Mouse (Mus musculus) cerebellum, adult 9-10 months (tissue): Measurements from ENCODE around the gene Dbn1.
A peak's percentile ranks its signal among the peaks of the same experiment; 100 is the strongest.

Experiments
- DNase-seq: peaks from one replicate; pipeline ENCODE4 v3.0.0; 2022

Dbn1 gene

DNA sequence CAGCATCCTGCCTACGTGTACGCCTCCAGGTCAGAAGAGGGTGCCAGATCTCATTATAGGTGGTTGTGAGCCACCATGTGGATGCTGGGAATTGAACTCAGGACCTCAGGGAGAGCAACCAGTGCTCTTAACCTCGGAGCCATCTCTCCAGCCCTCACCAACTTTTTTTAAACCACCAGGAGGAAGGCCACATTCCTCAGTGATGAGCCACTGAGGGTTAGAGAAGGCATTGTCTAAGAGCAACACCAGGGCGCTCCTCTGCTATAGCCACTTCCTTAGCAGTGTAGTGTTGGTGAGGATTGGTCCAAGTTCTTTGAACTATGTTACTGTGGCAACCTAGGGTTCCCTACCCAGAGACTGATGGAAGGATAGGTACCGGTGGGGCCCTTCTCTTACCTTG lies 12.2 kb downstream of the Dbn1 start:
- DNase-seq = no peak

DNA sequence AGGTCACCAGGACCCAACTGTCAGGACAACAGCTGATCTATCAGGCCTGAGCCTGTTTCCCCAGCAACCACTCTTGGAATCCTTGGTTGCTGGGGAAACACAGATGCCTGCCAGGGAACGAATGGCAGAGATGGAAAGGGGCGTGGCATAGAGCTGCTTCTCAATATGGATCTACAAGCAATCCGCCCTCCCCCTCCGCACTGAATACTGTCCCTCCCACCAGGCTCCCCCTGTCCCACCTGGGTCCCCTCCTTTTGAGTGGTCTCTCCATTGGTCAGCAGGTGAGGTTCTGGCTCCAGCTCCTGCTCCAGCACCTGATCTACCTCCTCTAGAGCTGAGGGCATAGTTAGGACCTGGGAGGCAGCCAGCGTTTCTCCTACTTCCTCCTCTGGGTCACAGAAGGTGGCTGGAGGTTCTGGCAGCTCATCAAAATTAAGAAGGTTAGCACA lies 13.3 kb downstream of the Dbn1 start:
- peak; percentile 54 for DNase-seq

DNA sequence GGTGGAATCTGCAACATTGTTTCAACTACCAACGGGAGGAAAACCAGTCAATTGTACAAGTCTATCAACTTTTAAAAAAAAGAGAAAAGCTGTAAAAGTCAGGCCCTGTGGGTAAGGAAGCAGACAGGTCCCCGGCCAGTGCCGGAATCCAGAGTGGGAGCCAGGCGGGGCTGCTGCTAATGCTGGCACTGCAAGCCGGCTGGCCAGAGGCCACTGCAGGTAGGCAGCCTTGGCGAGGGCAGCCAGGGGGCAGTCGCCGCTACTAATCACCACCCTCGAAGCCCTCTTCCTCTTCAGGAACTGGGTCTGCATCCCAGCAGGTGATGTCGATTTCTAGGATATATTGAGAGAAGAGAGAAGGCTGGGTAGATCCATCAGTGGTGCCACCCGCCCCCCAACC lies 13.9 kb downstream of the Dbn1 start:
- DNase-seq = no peak

DNA sequence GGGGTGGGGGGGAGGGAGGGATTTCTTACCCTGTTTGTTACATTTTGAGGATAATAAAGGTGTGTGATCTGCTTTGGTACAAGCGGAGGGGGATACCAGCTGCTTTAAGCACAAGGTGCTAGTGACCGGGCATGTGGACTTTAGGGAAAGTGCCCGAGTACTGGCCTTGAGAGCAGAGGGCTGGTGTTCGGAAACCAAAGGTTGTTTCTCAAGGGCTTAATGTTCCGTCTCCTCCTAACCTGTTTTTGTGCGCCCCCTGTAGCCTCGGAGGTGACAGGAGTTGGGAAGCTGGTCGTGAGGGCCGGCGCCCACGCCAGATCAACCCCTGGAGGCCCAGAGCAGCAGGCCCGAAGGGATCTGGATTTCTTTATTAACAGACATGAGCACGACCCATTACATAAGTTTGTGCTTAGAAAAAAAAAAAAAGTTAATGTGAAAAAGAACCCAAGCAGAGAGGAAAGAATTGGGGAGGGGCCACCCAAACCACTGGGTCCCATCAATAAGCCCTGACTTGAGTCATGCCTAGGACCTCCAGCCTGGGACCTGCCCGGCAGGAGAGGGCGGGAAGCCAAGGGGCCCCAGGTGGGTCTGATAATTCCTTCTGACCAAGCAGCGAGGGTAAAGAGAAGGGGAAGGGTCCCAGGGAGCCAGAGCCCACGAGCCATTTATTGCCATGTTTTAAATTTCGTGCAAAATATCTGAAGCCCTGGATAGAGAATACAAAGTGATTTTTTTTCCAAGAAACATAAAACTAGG lies 14.7 kb downstream of the Dbn1 start:
- no peak for DNase-seq

DNA sequence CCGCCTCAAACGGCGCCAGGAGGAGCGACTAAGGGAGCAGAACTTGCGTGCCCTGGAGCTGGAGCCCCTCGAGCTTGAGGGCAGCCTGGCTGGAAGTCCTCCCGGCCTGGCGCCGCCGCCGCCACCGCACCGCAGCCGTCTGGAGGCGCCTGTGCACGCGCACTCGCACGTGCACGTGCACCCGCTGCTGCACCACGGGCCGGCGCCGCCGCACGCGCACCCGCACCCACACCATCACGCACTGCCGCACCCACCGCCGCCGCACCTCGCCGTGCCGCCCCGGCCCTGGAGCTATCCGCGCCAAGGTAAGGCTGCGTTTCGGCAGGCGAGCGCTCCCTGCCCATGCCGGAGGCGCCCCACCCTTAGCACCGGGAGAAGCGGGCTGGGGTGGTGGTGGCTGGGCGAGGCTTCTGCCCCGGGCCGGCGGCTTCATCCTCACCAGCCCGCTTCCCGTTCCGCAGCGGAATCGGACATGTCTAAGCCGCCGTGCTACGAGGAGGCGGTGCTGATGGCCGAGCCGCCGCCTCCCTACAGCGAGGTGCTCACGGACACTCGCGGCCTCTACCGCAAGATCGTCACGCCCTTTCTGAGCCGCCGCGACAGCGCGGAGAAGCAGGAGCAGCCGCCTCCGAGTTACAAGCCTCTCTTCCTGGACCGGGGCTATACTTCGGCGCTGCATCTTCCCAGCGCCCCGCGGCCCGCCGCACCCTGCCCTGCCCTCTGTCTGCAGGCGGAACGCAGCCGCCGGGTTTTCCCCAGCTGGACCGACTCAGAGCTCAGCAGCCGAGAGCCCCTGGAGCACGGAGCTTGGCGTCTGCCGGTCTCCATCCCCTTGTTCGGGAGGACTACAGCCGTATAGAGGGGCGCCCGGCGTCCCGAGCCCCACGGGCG lies 15.5 kb downstream of the Dbn1 start:
- DNase-seq = peak; percentile 62

DNA sequence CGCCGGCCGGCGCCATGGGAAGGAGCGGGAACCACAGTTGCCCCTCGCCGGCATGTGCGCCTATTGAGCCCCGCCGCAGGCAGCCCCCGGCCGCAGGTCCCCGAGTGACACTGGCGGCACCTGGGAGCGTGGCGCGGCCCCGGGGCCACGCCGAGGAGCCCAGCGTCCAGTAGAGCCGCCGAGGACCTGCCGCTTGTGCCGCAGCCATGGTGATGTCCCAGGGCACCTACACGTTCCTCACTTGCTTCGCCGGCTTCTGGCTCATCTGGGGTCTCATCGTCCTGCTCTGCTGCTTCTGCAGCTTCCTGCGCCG lies 16.1 kb downstream of the Dbn1 start:
- DNase-seq = no peak

DNA sequence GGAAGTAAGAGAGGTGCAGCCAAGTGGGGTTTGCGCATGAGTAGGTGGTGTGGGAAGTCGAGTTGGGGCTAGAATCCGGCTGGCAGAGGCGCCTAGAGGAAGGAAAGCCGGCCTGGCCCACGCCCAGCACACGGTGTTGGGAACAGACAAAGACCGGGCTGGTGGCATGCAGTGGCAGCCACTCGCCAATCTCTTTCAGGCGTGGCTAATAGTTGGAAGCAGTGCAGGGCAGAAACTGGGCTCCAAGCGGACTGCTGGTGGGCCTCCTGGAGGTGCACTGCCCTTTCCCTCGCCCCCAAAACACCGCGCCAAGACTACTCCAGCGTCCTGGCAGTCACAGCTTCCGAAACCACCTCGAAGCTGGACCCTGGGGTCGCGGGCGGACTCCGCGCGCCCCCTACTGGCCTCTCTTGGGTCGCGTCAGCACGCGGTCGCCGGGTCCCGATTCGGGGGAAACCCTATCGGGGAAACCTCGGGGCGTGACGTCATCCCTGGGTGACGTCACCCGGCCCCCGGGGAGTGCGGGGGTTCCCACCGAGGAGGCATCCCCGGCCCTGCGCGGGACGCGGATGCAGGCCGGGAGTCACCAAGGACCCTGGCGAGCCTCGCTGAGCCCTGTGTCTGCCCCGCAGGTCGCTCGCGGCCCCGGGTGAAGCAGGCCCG lies 16.6 kb downstream of the Dbn1 start:
- DNase-seq = peak; percentile 81

DNA sequence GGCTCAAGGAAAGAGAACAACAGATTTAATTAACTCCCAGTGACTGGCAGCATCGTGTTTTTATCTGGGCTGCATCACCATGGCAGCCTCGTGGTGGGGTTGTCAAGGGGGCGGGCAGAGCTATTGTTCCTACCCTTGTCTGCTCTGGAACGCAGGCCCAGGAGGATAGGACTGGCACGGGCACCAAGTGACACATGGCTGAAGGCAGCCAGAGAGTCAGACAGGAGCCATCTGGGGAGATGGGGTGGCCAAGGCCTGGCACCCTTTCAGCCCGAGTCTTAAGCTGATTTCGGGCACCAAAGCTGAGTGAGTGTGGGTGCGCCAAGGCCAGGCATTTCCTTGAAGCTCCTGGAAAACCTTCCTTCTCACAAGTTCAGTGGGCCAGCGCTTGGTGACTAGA lies 17.5 kb downstream of the Dbn1 start:
- peak; percentile 91 for DNase-seq

DNA sequence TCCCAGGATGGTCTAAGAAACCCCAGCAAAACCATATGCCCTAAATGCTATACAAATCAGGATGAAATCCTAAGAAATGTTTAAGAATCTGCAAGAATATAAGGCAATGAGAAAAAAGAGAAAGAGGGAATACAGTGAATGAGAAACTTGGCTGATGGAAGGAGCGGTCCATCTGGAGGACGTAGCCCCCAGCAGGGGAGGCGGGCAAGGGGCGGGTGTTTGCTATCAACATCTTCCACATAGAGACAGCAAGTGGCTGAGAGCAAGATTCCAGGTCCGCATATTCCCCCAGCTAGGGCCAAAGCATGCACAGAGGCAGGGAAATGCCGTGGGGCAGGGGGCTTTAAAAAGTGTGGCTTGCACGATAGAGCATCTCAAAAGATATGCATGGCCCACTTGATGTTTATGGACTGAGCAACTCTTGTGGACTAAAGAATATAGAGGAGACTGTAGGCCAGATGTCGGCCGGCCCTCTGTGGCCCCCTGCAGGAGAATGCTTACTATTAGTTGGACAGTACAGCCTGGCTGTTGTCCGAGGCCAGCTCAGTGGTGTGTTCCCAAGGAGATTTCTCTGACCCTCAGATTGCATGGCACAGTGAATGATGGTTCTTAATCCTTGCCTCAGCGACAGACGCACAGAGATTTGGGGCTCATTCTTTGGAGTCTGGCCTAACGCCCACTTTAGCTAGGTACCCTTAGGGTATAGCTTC lies 18.9 kb downstream of the Dbn1 start:
- DNase-seq = no peak

DNA sequence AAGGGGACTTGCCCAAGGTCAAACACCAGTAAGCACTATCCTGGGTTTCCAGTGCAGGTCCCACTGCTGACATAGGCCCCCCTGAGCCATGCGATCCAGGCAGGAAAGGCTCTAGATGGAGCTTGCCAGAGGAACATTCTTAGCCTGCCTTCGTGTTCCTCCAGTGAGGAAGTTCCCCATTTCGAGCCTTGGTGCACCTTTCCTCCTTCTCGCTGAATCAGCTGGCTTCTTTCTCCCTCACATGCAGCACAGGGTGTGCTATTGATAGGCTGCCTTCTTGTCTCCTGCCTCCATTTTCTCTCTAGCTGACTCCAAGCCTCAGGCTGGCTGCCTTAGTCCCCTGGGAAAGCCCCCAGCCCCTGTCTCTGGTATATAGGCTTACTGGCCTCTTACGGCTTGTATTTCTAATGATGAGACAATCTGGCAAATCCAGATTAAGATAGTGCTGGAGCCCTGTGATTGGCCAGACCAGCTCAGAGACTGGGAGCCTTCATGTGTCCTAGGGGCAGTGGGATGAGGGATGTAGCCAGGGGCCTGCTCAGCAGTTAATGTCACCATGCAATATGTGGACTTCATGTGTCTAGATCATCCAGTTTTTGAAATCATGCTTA lies 22.0 kb downstream of the Dbn1 start:
- no peak for DNase-seq

DNA sequence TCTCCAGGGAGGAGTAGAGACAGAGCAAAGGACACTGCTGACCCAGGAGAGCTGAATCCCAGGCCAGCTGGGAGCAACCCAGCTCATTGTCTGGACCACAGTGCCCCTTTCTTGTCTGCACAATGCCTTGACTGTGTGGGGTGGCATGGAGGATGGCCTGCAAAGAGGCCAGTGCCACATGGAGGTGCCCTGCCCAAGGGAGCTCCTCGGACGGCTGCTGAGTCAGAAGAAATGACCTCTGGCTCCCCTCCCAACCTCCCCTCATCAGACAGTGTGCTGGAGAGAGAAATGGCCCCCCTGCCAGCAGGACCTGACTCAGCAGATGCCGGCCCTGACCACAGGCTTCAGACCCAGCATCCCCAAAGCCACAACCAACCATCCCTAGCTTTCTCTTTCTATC lies 22.7 kb downstream of the Dbn1 start:
- DNase-seq = no peak

DNA sequence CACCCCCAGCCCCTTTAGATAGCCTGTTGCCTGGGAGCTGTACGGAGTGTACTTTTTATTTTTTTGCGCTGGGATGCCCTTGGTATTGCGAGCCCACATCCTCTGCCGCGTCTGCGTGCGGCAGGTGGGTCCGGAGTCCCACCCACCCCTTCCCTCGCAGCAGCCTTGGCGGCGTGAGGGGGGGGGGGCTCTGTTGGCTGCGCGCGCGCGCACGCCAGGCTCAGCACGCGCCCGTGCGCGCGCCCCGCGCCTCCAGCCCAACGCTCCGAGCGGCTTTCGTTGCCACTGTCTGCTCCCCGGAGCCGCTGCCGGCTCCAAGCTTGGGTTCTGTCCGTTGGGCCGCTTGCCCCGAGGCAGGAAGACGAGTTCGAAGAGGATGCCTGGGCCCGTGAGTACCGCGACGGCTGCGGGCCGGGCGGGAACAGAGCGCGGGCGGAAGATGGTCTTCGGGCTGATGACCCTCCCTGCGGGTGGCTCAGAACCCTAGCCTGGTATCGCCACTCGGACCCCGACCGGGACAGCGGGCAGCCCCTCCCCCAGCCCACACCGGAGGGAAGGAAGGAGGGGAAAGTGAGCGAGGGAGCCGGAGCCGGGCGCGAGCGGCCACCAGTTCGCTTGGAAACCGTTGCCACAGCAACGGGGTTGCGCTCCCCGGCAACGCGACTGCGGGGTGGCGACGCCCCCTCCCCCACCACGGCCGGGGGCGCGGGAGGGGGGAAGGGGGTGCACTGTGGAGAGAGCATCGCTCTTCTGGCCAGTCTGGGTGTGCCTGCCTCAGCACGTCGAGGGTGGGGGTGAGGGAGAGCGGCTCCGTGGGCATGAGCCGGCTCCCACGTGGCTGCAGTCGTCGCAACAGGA lies 23.7 kb downstream of the Dbn1 start, which contains the start of gene Prr7:
TSS of gene Prr7 (plus strand) at position 241 of the 858 bp plus-strand sequence.
- no peak for DNase-seq

DNA sequence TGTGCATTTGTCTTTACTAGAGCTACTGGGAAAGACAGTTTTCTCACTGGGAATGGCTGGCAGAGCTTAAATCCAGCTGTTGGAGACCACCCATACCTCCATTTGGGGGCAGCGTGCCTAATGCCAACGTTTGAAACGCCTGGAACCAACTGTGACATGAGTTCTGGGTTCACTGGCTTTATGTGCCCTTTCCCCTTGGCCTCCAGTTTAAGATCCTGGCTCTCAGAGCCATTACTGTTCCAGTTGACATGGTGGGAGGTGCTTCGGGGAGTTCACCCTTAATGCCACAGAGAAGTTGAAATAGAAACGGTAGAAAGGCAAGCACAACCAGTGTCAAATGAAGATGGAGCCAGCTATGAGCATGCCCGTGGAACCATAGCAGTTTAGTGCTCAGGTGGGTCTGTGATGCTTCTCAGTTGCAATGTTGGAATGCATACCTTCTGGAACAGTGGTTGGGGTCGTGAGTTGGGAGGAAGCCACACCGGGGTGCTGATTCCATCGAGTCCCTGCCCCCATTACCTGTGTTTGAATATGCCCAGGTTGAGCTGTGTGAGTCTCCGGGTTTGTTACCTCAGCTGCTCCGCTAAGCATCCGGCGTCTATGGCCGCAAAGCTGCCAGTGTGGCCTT lies 24.4 kb downstream of the Dbn1 start:
- DNase-seq = no peak

DNA sequence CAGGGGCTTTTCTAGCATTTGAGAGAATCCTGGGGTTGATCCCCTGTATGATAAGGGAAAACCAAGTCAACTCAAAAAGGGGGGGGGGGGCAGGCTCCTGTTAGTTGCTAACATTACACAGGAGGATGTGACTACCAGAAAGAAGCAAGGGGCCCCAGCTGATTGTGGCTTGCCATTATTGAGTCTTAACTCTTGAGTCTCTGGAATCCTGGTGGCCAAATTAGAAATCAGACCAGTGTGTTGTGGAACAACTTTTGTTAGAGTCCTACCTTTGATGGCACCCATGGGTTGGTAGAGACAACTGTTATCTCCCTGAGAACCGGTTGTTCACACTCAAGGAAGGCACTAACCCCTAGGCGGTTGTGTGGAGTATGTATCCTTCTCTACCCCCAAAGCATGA lies 24.9 kb downstream of the Dbn1 start:
- DNase-seq = no peak

DNA sequence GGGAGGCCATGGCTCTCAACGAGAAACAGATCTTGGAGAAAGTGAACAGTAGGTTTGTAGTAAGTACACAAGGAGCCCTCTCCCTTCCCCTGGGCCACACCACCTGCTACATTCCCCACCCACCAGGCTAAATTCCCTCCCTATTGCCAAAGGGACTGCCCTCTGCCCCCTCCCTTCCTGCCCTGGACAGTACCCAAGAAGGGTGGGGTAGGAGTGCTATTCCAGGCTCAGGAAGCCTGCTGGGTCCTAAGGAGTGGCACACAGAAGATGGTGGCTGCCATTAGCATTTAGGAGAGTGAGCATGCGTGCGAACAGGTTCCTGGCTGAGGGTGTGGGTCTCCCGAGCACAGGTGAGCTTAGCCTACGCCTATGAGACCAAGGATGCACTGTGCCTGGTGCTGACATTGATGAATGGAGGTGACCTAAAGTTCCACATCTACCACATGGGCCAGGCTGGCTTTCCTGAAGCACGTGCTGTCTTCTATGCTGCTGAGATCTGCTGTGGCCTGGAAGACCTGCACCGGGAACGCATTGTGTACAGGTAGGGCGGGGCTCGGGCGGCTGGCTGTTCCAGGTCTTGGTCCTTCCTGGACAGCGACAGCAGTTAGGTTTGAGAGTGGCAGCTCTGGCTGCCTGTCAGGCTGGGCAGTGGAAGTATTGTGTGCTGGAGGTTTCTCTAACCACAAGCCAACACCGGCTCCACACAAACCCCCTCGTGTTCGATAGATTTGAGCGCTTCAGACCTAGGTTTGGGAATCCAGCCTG lies 35.9 kb downstream of the Dbn1 start:
- no peak for DNase-seq

DNA sequence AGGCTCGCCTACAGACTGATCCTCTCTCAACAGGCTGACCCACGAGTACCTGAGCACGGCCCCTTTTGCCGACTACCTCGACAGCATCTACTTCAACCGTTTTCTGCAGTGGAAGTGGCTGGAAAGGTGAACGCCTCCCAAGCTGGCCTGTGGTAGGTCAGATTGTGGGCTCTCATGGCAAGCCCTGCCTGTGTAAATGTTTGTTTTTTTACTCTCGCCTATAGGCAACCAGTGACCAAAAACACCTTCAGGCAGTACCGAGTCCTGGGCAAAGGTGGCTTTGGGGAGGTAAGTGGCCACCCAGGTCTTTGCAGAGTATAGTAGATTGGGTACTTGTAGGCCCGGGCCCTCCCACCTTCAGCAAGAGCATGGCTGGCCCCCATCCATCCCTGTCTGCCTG lies 36.6 kb downstream of the Dbn1 start:
- DNase-seq = no peak

DNA sequence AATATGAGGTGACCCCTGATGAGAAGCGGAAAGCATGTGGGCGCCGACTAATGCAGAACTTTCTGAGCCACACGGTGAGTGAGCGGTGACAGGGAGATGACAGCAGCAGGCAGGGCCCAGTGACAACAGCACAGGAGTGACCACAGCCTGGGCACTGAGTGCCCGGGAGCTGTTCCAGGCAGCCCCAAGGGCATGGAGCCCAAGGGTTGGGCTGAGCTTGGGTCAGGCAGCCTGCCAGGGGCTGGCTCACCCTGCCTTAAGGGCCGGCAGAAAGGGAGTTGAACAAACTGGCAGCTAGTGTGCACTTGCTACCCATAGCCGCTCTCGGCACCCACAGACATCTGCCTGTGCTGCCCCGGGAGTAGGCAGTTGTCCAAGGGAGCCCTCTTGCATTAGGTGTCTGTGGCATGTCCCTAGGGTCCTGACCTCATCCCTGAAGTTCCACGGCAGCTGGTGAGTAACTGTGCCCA lies 37.4 kb downstream of the Dbn1 start:
- no peak for DNase-seq

DNA sequence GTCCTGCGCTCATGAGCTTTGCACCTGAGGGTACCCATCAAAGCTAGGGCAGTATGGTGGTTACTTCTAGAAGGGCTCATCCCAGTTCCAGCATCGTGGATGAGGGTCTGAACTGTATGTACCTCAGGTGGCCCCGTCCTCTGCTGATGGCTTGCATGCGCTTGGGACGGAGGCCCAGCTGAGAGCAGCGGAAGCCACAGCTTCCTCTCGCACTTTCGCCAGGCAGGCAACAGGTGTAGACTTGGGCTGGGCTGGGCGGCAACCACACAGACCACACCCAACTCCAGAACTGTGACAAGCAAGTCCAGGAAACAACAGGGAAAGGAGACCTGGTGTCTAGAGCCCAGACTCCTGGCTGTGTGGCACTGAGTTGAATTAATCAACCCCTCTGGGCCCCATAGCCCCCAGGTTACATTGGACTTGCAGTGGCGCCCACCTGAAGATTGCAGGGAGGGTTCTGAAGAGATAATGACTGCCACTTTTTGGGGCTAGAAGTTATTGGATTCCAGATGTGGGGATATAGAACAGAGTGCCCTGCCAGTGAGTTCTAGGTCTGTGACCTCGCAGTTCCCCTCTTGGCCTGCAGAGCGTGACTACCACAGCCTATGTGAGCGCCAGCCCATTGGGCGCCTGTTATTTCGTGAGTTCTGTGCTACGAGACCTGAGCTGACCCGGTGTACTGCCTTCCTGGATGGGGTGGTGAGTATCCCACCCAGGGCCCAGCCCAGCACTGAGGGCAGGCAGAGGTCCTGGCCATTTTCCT lies 38.1 kb downstream of the Dbn1 start:
- DNase-seq = no peak

DNA sequence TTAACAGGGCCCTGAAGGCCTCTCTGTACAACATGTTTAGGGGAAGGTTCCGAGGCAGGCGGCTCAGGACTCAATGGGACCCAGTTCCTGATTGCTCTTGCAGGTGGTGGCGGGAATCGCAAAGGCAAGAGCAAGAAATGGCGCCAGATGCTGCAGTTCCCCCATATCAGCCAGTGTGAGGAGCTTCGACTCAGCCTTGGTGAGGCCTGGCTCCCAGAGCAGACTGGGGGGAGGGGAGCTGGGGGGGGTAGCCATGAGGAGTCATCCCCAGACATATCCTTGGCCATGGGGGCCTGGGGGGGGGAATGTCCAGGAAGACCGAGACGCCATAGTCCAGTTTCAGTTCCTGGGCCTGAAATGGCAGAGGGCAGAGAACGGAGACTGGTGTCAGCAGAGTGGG lies 38.7 kb downstream of the Dbn1 start:
- DNase-seq = no peak
